Mouse (Mus musculus): Measurements from ENCODE around the gene Eif2ak3.

Gene Eif2ak3

GRCm38 (mm10) chr6:70909572-70909971 is 65.3 kb downstream of the Eif2ak3 start:
- DNase-seq = no peak

- no peak for DNase-seq
Measured at GRCm38 (mm10) chr6:70910285-70910684, 66.0 kb downstream of the Eif2ak3 start.

DNA sequence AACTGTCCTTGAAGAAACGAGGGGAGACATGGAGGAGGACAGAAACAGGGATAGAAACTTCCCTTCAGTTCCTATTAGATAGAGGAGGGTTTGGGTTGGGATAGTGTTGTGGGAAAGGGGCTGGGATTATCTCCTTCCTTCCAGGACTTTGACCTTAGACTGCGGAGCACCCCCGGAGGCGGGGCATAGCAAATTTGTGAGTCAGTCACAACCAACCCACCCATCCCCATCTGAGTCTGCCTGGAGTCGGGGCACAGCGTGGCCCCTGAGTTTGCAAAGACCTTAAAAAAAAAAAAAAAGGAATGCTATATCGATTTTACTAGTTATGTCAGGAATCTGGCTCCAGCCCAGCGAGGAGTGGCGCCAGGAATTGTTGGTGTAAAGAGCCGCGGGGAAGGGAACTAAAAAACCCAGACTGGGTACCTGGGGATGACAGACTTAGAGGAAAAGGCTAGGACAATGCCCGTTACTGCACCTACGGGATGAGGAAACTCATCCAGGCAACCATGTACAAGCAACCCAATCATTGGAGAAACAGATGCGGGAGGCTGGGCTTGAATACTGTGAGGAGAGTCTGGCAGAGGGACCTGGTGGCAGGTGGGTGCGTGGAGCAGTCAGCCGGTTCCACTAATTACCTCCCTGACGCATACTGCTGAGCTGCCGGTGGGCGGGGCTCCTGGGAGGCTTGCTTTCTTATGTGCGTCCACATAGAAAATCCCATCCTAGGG is 67.5 kb downstream of the Eif2ak3 start:
- peak; percentile 79 for DNase-seq

DNA sequence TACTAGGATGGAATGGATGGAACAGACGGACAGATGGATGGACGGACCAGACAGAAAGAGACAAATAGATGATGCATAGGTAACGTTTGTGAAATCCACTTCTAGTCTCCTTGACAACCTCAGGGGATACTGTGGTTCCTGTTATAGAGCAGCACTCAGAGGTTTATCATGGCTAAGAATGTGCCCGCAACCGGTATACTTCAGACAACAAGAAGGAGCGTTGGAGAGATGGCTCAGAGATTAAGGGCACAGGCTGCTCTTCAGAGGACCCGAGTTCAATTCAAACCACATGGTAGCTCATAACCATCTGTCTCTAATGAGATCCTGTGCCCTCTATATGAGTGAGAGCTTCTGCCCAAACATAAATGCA is 68.1 kb downstream of the Eif2ak3 start:
- DNase-seq = no peak

- DNase-seq = no peak
Measured at GRCm38 (mm10) chr6:70918827-70919226, 74.5 kb downstream of the Eif2ak3 start, which contains the start of gene Tex37. TSS of gene Tex37 (minus strand) at chr6:70918927.

DNA sequence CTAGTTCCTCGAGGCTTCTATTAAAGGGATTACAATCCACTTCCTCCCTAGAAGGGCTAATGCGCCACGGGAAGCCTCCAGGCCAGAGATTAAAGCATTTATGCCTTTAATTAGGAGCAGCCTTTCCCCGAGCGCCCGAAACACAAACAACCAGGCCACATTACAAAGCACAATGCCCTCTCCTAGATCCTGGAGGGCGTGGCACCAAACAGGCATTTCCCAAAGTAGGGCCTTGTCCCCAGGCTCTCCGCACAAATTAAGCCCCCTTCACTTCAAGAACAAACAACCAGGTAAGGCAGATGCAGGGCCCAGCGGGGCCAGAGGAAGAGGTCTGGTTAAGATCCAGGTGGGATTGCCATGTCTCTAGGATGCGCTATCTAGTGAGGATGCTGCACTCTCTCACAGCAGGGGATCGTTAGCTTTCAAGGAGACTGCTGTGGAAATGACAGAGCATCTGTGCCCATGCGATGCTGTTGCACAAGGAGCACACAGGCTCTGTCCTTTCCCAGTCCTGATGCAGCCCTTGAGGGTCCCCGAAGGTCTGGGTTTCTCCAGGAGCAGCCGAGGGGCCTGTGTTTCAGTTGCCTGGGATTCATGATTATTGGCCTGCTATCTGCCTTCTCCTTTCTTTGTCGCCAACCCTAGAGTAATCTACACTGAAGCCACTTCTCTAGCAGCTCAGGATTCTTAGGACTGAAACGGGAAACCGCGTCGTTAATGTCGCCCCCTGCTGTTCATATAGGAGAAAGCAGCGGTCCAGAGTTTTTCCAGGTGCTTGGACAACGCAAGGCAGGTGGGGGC is 77.2 kb downstream of the Eif2ak3 start:
- DNase-seq = peak; percentile 73

GRCm38 (mm10) chr6:70931801-70932200 is 87.5 kb downstream of the Eif2ak3 start:
- no peak for DNase-seq

DNA sequence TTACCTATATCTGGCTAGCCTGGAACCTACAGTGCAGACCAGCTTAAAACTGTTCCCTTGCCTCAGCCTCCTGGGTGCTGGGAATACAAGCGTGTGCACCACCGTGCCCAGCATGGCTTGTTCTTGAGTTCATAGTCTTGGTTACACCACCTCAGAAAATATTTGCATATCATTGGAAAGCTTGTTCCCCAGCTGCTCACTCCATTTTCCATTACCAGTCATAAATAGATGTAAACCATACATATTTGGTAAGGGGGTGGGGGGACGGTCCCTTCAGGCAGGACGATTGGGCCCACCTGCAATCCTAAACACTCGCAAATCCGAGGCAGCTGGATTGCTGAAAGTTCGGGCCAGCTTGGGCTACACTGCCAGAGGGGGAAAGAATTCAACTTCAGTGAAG is 109.0 kb downstream of the Eif2ak3 start:
- no peak for DNase-seq

DNA sequence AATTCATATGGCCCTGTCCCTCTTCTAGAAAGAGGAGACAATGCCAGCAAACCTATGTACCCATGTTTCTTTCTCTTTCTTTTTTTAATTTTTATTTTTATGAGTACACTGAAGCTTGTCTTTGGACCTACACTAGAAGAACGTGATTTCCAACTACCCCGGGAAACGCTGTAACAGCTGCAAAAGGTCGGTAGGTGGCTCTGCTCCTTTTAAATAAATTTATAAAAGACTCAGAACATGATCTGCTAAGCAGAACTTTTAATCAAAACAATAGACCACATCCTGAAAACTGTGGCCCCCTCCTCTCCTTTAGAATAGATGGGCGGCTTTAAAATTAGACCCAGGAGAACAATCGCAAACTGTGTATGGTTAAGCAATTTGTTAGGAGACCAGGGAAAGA is 109.7 kb downstream of the Eif2ak3 start:
- DNase-seq = peak; percentile 15

Data from cerebellum, adult 9-10 months (tissue).